Mouse (Mus musculus) midbrain, postnatal 0 days (tissue): ENCODE measurements around the gene Fzd5. TPM values are rescaled to one million over a fixed set of nuclear protein-coding genes. Genes with fewer than 3 reads are reported as not detected.
A peak's percentile ranks its signal among the peaks of the same experiment; 100 is the strongest.

Experiments used
- ATAC-seq: fragments of 200-750 bp; cut with Nextera tagmentation; 2 replicates; pipeline ENCODE4 v1.8.0; 2017; ENCODE audit warnings: moderate number of reproducible peaks, mild to moderate bottlenecking, moderate TSS enrichment, moderate library complexity; ENCODE audit not compliant: low FRiP score
- DNase-seq: peaks from one replicate; pipeline ENCODE4 v3.0.0-alpha.2; 2015; ENCODE audit warnings: low spot score
- H3K27ac ChIP-seq: fragments of 300-500 bp; sonication (generic); 2 replicates; pipeline ENCODE4 v1.5.1; 2014; ENCODE audit warnings: low read depth, mild to moderate bottlenecking, low read length, mixed read lengths
- H3K27me3 ChIP-seq: fragments of 300-500 bp; sonication (generic); 2 replicates; pipeline ENCODE4 v1.6.1; 2014; ENCODE audit warnings: low read length, control low read depth, mixed read lengths; ENCODE audit not compliant: insufficient read depth
- H3K36me3 ChIP-seq: fragments of 300-500 bp; sonication (generic); 2 replicates; pipeline ENCODE4 v1.6.1; 2014; ENCODE audit warnings: low read length, control low read depth, mixed read lengths; ENCODE audit not compliant: insufficient read depth
- H3K4me1 ChIP-seq: fragments of 300-500 bp; sonication (generic); 2 replicates; pipeline ENCODE4 v1.6.1; 2014; ENCODE audit warnings: mild to moderate bottlenecking, control low read depth, antibody characterized with exemption, low read length, mixed read lengths; ENCODE audit not compliant: insufficient read depth
- H3K4me2 ChIP-seq: fragments of 300-500 bp; sonication (generic); 2 replicates; pipeline ENCODE4 v1.6.1; 2014; ENCODE audit warnings: low read depth, mild to moderate bottlenecking, low read length, mixed read lengths; ENCODE audit not compliant: poor library complexity, severe bottlenecking
- H3K4me3 ChIP-seq: fragments of 300-500 bp; sonication (generic); 2 replicates; pipeline ENCODE4 v1.5.1; 2014; ENCODE audit warnings: low read depth, mild to moderate bottlenecking, low read length, moderate library complexity
- H3K9ac ChIP-seq: fragments of 300-500 bp; sonication (generic); replicated peaks from 2 replicates; pipeline ENCODE4 v1.6.1; 2014; ENCODE audit warnings: mild to moderate bottlenecking, low read length, moderate library complexity, mixed read lengths; ENCODE audit not compliant: poor library complexity, severe bottlenecking
- H3K9me3 ChIP-seq: fragments of 300-500 bp; sonication (generic); 2 replicates; pipeline ENCODE4 v1.6.1; 2016; ENCODE audit warnings: low read length, control low read depth
- CTCF ChIP-seq: IDR thresholded peaks from 2 replicates; pipeline ENCODE4 v1.5.1; 2016; ENCODE audit warnings: antibody characterized with exemption, mild to moderate bottlenecking
- WGBS: fragments of 180-500 bp; shearing (Covaris S2); extraction: QIAGEN DNeasy Blood & Tissue Kit; methylation state at CpG from one replicate; pipeline ENCODE4 v1.1.7; 2014; 5-methylcytosine and 5-hydroxymethylcytosine counted together
- polyA plus RNA-seq: library from polyadenylated mRNA; unstranded; fragments of >200 nt; fragmentation: Nextera tagmentation; extraction: Ambion mirVana; gene quantifications from 2 replicates; pipeline ENCODE4 v1.2.1, GENCODE M21; 2015
- total RNA-seq: library from RNA; depleted of rRNA; stranded (reverse); fragments of >200 nt; gene quantifications from 2 replicates; pipeline ENCODE4 v1.2.3, GENCODE M21; 2014

Gene Fzd5
- total and polyA plus RNA-seq, 2 experiments from 2014 or later, result 0.86 to 1.8 TPM

GRCm38 (mm10) chr1:64757766-64758165, 20.2 kb upstream of the Fzd5 start:
- Histone ChIP-seq H3K9ac (no peak overlapping the region), H3K4me1 (no peaks in the 10 kb centered on the region), H3K9me3 (no peaks in the 10 kb centered on the region), H3K4me2 (no peak overlapping the region), H3K36me3 (no peaks in the 10 kb centered on the region), H3K27ac (no peak overlapping the region), H3K27me3 (no peaks in the 10 kb centered on the region), H3K4me3 (no peak overlapping the region)
- 85% methylated on average over 5 of the region's 5 CpGs for WGBS
- ATAC-seq, result no peak
- no peak for TF ChIP-seq CTCF
- DNase-seq, result no peak

GRCm38 (mm10) chr1:64757254-64757653, 19.7 kb upstream of the Fzd5 start:
- ATAC-seq (no peak), DNase-seq (peak; percentile 34)

DNA sequence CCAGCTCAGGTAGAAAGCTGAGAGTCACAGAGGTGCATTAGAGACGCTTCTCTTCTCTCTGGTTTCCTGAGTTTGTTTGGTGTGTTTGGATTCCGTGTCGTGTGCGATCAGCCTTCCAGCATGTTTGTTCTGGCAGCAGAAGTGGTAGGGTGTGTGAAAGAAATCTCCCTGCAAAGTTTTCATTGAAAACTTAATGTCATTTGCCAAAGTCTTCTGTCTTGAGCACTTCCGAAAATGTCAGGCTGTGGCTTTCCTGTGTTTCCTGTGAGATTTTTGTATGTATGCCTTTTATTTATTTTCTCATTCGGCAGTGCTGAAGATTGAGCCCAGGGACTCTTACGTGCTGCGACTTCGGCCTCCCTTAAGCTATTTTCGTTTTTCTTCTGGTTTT, 19.1 kb upstream of the Fzd5 start:
- H3K36me3 ChIP-seq, result no peaks in the 10 kb centered on the region
- WGBS, result 67% methylated on average over 10 of the region's 10 CpGs
- no peak overlapping the region for H3K9ac ChIP-seq
- ATAC-seq, result no peak
- H3K9me3 ChIP-seq, result no peaks in the 10 kb centered on the region
- H3K27ac ChIP-seq, result no peak overlapping the region
- H3K4me3 ChIP-seq, result no peak overlapping the region
- H3K4me1 ChIP-seq, result no peaks in the 10 kb centered on the region
- H3K27me3 ChIP-seq, result no peaks in the 10 kb centered on the region
- DNase-seq, result no peak
- TF ChIP-seq CTCF, result no peak
- no peak overlapping the region for H3K4me2 ChIP-seq

More at GRCm38 (mm10) chr1:64757254-64757653, 19.7 kb upstream of the Fzd5 start:
- H3K4me3 ChIP-seq, result no peak overlapping the region
- H3K27ac ChIP-seq, result no peak overlapping the region
- WGBS, result 36% methylated on average over 2 of the region's 2 CpGs
- no peak overlapping the region for H3K9ac ChIP-seq
- TF ChIP-seq CTCF, result no peak
- H3K4me1 ChIP-seq, result no peaks in the 10 kb centered on the region
- H3K4me2 ChIP-seq, result no peak overlapping the region
- no peaks in the 10 kb centered on the region for H3K36me3 ChIP-seq
- no peaks in the 10 kb centered on the region for H3K27me3 ChIP-seq
- no peaks in the 10 kb centered on the region for H3K9me3 ChIP-seq

DNA sequence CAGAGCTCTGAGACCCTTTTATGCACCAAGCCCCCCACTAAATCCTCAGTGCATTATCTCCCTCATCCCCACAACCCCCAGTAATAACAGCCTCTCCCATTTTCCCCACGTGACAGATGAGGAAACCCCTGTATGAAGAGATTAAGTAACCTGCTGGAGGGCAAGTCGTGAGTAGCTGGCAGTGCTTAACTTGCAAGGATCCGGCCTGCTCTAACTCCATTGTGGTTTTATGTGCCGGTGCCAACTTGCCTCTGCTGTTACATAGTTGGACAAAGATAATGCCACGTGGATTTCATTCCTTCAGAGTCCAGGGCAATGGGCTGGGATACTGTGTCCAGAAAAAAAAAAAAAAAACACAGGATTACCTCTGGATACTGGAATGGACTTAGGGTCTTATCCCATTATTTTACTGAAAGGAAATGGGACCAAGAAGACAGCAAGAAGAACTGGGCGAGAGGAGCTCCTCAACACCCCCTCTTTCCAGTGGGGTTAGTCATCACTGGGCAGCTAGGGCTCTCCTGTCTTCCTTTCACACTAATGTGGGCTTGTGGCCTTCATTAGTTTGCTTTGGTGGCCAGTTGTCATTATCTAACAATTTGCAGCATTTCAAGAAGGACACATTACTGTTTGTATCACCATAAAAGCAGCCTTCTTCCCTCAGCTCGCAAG, 18.6 kb upstream of the Fzd5 start:
- Histone ChIP-seq H3K9me3 (no peaks in the 10 kb centered on the region), H3K36me3 (no peaks in the 10 kb centered on the region), H3K4me3 (no peak overlapping the region), H3K4me1 (no peaks in the 10 kb centered on the region), H3K4me2 (no peak overlapping the region), H3K27ac (no peak overlapping the region), H3K27me3 (no peaks in the 10 kb centered on the region), H3K9ac (no peak overlapping the region)
- no peak for TF ChIP-seq CTCF
- 60% methylated on average over 7 of the region's 7 CpGs for WGBS
- ATAC-seq (no peak), DNase-seq (no peak)

- no peaks in the 10 kb centered on the region for H3K36me3 ChIP-seq
- no peak overlapping the region for H3K4me3 ChIP-seq
- no peak overlapping the region for H3K4me2 ChIP-seq
- TF ChIP-seq CTCF, result no peak
- no peak overlapping the region for H3K27ac ChIP-seq
- no peak overlapping the region for H3K9ac ChIP-seq
- no peaks in the 10 kb centered on the region for H3K27me3 ChIP-seq
- ATAC-seq, result no peak
- no peak for DNase-seq
- no peaks in the 10 kb centered on the region for H3K9me3 ChIP-seq
- no peaks in the 10 kb centered on the region for H3K4me1 ChIP-seq
- 92% methylated on average over 5 of the region's 5 CpGs for WGBS
Observed at GRCm38 (mm10) chr1:64754658-64755057, 17.1 kb upstream of the Fzd5 start.

GRCm38 (mm10) chr1:64753668-64754067, 16.1 kb upstream of the Fzd5 start:
- 78% methylated on average over 7 of the region's 7 CpGs for WGBS
- no peaks in the 10 kb centered on the region for H3K4me1 ChIP-seq
- ATAC-seq (no peak), DNase-seq (no peak)
- H3K9me3 ChIP-seq, result no peaks in the 10 kb centered on the region
- no peaks in the 10 kb centered on the region for H3K36me3 ChIP-seq
- H3K4me3 ChIP-seq, result no peak overlapping the region
- H3K4me2 ChIP-seq, result no peak overlapping the region
- H3K27me3 ChIP-seq, result no peaks in the 10 kb centered on the region
- H3K9ac ChIP-seq, result no peak overlapping the region
- H3K27ac ChIP-seq, result no peak overlapping the region
- TF ChIP-seq CTCF, result no peak
